Mouse (Mus musculus): ENCODE measurements around the gene Vsx1.
A peak's percentile ranks its signal among the peaks of the same experiment; 100 is the strongest.

Gene Vsx1

DNA sequence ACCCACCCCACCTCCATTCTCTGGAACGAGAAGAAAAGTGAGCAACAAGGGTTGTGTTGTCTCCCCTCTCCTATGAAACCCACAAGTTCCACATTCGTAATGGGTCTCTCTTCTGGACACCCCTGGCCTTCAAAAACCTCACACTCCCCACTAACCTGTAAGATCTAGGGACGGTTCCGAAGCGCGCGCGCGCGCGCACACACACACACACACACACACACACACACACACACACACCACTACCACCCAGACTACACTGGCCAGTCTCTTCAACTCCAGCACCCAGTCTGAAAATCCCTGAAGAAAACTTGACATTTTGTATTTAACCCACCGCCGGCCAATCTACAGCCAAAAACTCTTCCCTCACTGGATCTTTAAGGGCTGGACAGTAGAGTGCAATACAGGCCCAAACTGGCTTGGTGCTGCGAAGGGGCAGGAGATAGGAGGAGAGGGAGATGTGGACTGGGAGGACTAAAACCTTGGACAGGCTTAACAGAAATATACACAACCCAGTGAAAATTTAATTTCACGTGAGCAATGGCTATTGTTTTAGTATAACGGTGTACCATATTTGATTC lies at the start of gene Vsx1:
Gene Vsx1 (minus strand): TSS at position 138 of the 578 bp plus-strand sequence.
- no peak for DNase-seq

DNA sequence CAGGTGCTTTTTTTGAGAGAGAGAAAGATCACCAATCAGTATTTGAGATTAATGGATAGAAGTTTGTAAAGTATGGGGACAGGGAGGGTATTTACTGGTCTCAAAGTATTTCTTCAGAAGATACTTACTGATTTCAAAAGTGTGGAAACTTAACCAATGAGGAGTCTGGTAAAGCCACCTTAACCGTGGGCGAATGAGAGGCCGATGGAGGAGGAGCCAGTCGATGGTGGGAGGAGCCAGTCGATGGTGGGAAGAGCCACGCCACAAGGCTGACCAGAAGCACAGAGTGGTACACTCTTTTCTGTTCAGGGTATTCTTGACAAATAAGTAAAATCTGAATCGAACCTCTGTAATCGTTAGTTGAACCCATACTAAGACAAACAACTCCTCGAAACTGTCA lies 48.7 kb upstream of the Vsx1 start:
- no peak for DNase-seq

DNA sequence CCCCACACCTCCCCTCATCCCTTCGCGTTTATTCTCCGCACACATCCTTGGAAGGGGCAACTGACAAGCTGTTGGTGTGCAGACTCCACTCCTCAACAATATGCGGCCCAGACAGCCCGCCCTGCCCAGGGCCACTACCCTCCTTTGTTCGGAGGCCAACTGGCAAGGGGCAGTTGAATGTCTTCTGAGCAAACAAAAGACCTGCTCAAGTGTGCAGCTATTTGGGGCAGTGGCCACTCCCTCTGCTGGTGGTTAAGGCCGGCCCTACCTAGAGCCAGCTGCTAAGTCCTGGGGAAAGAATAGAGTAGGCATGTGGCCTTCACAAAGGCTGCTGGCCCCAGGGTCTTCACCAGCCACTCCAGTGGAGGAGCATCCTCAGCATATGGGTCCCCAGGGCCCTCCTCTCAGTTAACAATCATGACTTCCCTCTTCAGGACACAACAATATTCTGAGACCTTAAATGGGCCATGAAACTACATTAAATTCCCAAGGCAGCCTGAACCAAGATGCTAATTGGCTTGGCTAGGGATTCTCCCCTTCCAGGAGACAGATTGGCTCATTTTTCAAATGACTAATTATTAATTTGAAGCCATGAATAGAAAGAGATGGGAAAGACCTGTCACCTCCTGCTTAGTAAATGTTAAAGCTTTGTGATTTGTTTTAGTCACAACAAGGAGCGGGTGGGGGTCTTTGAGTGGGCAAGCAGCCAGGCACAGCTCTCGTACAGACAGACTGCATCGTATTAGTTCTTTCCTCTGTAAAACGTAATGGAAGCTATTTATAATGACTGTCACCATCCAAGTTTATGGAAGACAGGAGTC lies 46.8 kb upstream of the Vsx1 start:
- DNase-seq, result no peak

DNA sequence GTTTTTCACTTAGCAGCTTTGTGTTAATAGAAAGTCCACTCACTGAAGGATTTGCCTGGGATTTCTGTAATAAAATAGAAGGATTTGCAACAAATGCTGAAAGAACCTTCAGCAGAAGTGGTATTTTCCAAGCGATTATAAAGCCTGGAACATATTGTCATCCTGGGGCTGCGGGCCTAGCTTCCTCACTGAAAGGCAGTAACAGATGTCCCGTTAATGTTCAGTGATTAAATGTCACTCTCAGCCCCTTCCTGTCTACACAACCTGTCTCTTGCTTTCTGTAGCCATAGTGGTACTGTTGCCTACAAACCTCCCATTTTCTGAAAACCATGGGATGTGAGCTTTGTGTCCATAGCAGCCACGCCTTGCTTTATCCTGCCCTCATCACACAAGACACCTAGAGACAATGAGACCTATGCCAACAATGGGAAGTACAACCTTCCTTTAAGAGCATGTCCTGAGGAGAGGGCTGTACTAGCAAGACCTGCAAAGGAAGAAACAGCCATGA lies 23.1 kb upstream of the Vsx1 start:
- no peak for DNase-seq

DNA sequence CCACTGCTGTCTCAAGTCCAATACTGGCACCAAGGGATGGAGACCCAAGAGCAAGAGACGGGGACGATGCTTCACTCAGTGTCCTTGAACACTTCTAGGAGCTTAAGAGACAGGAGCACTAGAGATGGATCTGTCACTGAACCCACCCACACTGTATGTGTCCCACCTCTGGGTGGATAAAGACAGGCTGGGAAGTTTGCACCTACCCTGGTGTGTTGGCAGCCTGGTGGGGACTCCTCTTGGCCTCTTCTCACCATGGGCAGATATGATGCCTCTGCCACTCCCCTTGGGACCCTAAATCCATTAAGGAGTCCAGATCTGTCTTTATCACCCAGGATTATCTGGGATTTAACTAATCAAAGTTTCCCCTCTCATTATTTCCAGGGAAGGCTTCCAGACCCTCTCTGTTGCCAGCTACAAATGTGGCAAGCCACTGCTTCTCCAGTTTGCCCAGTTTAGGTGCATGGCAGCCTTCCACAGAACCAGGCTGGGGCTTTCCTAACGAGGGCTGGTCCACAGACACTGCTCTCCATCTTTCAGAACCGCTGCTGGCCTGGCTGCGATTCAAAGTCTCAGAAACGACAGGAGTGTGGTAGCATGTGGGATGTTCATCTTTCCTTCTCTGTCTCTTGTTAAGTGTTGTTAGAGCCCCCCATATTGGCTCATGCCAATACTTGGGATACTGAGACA lies 2.5 kb upstream of the Vsx1 start:
- DNase-seq, result no peak

DNA sequence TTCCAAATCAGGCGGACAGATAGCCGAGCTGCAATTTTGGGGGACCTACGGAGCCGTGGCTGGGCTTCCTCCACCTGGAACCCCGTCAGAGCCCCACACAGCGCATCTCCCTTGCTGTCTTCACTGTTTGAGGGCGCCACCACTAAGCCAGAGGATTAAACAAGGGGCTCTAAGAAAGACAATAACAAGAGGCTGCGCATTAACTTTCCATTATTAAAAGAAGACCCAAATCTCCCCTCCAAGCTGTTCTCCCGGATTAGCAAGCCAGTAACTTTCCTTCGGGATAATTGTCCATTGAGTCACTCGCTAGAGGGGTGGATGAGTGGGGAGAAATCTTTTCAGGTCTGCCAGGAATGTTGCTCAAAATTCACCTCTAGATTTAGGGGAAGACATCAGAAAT lies 1.1 kb upstream of the Vsx1 start:
- DNase-seq, result no peak

DNA sequence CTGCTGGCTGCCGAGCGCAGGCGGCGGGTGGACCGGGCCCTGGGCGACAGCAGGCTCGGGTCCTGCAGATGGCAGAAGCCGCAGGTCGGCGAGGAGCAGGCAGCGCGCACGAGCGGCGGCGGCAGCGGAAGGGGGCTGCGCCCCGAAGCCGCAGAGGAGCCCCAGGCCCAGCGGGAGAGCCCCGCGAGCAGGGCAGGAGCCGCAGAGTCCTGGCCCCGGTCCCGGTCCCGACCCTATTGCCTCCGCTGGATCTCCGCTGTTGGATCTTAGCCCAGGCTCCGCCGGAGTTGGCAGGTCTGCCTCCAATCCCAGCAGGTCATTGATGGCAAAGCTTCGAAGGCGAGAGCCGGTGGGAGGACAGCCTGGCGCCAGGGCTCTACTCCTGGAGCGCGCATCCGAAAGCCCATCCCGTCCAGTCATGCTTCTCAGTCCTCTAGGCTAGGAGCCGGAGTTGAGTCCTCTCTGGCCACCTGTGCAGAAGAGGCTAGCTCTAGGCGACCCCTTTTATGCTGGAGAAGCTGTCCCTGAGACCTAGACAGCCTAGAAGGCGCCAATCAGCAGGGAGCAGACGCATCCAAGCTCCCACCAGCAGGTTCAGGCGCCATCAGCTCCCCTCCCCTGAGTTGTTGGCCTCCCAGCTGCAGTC lies 496 bp downstream of the Vsx1 start:
- peak; percentile 48 for DNase-seq

DNA sequence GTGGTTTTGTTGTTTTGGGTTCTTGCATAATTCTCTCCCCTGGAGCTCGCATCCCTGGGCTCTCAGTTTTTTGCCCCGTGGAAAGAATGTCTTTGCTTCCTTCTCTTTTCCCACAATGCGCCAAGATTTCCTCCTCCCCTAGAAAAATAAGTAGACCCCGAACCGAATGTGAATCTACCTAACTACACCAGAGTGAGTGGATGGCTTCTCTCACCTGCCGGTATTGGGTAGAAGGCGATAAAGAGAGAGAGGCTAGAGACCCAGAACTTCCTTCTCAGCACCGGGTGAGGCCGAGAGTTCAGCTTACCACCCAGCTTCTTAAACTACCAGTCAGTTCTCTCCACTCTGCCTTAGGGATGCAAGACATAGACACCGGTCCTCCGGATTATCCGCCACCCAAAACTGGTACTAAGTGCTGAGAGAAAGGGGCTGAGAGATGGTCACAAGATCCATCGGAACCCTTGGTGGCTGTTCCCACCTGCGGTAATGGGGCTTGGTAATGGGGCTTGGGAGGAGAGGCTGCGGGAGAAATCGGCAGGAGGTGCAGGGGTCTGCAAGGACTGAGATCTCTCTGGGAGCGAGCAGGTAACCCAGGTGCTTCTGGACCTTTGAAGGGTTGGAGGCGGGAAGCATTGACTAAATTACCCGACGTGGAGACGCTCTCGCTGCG lies 1.2 kb downstream of the Vsx1 start:
- DNase-seq, result no peak

DNA sequence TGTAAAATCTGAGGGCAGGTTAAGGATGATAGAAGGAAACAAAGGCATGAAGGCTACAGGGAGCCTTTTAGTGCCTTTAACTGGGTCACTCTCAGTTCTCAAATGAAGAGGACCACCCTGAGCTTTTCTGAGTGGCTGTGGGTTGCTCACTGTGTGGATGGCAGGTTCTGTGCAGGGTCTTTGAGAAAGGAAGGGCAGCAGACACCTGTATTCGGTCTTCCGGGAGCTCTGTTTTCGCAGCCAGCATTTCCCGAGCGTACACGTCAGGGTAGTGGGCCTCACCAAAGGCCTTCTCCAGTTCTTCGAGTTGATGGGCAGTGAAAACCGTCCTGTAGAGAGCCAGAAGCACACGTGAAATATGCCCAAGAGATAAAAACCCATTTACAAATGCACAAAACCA lies 3.8 kb downstream of the Vsx1 start:
- DNase-seq, result no peak

DNA sequence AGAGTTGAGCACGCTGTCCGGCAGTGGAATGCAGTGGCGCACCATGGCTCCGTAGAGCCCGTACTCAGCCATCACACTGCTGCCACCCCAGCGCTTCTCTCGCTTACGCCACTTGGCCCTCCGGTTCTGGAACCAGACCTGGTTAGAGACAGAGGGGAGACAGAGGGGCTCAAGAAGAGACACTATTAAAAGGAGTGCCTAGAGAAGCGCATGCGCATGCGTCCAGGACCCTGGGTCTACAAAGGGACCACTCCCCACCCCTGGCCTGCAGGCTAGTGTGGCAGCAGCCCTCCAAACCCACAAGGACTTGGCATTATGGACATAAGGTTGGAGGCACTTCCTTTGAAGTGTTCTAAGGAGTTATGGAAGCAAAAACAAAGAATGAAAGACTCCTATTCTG lies 4.7 kb downstream of the Vsx1 start:
- DNase-seq, result no peak

DNA sequence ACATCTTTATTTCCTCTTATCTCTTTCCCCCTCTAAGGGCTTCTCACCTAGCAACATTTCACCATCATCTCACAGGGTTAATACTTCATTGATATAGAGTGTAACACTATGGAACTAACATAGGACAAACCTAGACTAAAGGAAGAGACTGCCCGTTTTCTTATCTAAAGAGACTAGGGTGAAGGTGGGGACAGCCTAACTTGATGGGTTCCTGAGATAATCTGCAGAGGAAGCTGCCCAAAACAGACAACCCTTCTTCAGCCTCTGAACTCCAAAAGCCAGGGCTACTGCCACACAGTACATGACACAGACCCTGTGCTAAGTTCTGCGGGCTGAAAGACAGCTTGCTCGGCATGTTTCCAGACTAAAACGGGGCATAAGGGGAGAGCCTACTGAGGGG lies 7.6 kb downstream of the Vsx1 start:
- no peak for DNase-seq

DNA sequence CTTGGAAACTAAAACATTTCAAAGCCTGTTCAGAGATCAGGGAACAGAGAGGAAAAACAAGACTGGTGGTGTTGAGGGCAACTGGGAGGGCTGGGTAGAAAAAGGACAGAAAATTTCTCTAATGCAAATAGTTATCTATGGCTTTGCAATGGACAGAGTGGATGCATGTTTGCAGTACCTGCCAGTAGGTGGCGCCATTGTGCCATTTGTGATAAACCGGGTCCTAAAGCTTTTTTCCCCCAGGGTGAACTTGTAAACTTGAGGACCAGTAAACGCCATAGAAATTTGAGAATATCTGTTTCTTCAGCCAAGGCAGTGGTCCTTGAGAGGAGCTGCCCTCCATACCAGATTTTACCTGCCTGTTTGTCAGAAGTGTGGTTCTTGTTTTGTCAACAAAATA lies 10.8 kb downstream of the Vsx1 start:
- peak; percentile 55 for DNase-seq

DNA sequence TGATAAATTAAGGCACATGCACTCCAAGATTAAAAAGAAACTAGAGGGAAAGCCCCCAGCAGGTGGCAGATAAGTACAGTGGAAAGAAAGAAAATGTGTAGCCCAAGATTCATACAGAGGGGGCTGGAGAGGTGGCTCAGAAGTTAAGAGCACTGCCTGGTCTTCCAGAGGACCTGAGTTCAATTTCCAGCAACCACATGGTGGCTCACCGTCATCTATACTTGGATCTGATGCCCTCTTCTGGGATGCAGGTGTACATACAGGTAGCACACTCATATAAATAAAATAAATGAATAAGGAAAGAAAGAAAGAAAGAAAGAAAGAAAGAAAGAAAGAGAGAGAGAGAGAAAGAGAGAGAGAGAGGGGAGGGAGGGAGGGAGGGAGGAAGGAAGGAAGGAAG lies 13.6 kb downstream of the Vsx1 start:
- no peak for DNase-seq

DNA sequence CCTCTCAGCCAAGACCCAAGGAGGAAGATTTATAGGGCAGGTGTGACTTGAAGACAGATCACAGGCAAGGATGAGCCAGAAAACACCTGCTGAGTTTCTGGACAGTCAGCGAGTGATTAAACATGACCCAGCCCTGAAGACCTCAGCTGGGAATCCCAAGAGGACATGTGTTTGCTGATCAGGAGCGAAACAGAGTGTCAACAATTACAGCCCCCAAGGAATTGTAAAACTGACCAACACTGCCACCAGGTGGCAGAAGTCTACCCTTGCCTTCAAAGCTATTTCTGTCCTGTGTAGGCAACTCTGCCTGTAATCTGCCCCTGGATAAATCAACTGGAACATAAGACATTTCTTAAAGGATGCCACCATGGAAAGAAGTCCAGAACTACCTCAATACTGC lies 14.3 kb downstream of the Vsx1 start:
- peak; percentile 53 for DNase-seq

DNA sequence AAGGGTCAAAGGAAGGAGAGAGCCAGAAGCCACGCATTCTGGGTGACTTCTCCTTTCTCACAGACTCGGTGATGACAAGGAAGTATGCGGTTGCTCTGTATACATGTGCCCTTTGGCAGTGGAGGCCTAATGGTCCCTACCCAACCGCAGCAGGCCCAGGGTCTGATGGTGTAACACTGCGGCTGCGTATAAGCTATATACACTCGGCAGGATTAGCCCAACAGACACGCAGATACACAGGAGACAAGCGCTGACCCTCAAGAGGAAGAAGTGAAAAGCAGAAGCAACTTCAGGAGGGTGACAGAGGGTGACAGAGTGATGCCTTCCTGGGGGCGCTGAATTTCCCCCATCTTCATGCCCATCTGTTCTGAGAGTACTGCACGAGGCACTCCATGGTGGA lies 15.2 kb downstream of the Vsx1 start:
- no peak for DNase-seq

DNA sequence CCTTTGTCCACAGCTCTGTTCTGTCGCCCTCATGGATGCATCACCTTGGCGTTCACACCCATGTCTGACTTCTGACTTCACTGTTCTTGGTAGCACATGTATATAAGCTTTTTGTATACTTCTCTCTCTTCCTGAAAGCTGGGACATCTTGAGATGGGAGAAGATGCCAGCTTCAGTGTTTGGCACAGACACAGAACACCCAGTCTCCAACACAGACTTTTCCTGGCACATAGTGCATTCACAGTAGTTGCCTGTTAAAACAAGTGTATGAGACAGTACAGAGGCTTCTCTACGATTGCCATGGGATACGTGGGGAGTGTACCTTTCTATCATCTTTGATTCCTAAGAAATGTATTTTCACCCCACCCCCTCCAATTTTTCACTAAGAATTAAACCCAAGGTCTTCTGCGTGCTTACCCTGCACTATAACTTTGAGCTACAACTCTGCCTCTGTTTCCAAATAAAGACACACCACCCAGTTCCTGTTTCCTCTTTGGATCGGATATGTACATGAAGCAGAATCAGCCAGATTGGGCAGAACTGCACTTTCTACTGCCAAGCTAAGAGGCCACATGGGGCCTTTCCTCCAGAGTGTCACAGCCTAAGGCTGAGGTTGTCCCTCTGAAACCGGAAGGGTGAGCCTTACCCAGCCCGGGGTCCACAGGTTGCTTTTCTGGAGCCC lies 17.4 kb downstream of the Vsx1 start:
- no peak for DNase-seq

DNA sequence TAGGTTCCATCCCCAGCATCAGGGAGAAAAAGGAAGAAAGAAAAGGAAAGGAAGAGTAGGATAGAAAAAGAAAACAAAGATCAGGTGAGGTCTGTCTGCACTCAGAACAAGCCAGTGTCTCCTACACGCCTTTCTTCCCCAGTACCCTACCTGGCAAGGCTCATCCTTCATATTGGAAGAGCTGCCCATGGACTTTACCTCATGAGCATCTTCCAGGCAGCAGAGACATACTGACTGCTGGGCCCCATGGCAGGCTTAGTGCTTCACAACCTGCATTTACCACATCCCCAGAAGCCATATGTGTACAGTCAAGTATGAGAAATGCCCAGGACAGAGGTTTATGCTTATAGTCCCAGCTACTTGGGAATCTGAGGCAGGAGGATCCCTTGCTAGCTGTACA lies 18.2 kb downstream of the Vsx1 start:
- no peak for DNase-seq

DNA sequence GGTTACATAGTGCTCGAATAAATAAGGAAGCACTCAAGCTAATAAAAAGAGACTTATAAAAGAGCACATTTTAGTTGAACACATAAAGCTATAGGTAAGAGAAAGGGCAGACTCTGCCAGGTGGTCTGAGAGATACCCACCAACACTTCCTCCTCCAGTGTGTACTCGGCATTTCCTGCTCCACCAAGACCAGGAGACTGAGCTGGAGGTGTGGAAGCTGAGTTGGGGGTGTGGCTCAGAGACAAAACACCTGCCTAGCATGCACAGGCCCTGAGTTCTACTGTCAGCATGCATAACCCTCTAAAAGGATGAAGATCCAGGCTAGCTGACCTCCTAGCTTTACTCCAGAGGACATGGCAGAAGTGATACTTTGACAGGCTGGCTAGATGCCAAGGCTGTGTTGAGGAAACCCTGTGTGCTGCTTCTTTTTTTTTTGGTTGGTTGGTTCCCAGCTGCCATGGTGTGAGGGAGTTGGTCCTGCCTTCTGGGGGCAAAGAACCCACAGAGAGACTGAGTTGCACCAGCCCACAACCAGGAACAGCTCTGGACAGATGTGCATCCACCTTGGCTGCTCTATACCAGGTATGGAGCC lies 19.6 kb downstream of the Vsx1 start:
- no peak for DNase-seq

DNA sequence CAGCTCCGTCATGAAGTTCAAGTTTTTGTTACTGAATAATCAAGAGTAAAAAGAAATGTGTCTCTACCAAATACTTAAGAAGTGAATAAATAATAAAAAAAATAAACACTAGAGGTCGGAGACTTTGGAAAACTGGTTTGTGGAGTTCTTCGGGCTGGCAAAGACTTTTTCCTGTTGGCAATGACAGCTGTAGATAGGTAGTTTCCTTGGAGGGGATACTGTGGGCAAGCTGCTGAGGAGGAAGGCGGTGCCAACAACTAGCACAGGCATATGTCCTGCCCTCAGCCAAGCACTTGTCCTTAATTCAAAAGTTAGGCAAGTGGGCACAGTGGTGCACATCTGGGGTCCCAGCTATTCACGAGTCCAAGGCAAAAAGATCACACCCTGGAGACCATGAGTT lies 20.2 kb downstream of the Vsx1 start:
- DNase-seq, result no peak

DNA sequence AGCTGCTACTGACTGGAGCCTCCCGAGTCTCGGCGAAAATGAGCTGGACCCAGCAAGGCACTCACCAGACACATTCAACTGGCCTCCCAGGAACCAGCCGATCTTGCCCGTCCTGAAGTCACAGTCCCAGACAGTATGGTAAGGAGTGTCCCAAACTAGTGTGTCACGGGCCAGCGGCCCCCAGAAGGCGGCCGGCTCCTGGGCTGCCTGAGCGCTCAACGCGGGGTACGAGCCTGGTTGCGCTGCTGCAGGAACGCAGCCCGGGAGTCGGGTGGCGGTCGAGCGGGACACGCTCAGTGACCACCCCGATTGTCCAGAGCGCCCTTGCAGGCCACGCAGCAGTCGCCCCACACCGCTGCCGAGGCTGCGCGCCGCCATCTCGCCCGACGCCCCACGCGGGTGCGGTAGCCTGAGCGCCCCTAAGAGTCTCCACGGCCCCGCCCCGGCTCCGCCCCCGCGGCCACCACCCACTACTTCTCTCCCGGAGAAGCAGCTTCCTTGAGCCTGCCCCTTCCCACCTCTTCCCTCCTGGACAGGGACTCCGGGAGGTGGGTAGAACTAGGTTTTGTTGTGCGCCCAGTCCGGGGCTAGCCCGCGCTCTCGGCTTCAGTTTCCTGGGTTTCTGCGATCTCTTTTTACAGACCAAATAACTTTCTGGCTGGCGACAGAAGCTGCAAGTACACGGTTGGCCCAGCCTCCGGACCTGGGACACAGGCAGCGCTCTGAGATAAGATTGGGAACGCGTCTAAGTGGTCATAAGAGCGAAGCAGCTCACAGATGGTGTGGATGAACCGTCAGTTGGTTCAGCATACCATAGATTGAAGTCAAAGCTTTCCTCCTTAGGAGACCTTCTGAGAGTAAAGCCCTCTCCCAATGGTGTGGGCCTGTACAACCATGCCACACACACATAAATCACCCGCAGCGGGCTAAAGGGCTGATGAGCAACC lies 21.1 kb downstream of the Vsx1 start, which contains the start of gene Acss1:
Gene Acss1 (minus strand): TSS at position 681 of the 947 bp plus-strand sequence.
- peak; percentile 67 for DNase-seq
